10 mouse cellular contexts compared by ENCODE assay signal in genomic region chr16:21865250-21865982, GRCm38 (mm10).
DNase-seq lines count a peak whose midpoint lies in the region; ATAC-seq and TF ChIP-seq lines count a peak whose summit lies in the region.
"Had no signal": no experiment of that assay in that cellular context is flagged by ENCODE, and none has a peak within 500 bp of the region (broad histone marks: within the 10 kb centered on the region; RNA-seq: fewer than 3 reads in every experiment).

No protein-coding gene starts in this region.

- peak overlapping the region; percentile 12; the same call in 1 of the 2 replicates for H3K27ac ChIP-seq in forebrain, embryonic 15.5 days (replicated peaks)
- H3K27ac ChIP-seq in kidney, postnatal 0 days, result 0 out of 2 replicates have a peak overlapping the region, but pooled peaks have one; percentile 31
- peak overlapping the region; percentile 74 for H3K27ac ChIP-seq in neural tube, embryonic 12.5 days
- H3K27ac ChIP-seq in liver, postnatal 0 days (ENCODE audit: low read depth), result no peak overlapping the region
- H3K27ac ChIP-seq: embryonic facial prominence, embryonic 12.5 days; heart, embryonic 13.5 days had no signal

- DNase-seq in cerebellum, adult 11-12 months, result peak; percentile 38
- no peak for DNase-seq in cerebellum, postnatal 36 days
- DNase-seq in kidney, postnatal 0 days (ENCODE audit: low spot score), result peak; percentile 16
- DNase-seq in liver, postnatal 0 days, result no peak
- DNase-seq in lung, postnatal 14 days, result no peak
- DNase-seq in lung, postnatal 10 days, result no peak

- no peaks in the 10 kb centered on the region for H3K9me3 ChIP-seq in forebrain, embryonic 15.5 days
- H3K9me3 ChIP-seq in kidney, postnatal 0 days (replicated peaks; ENCODE audit: low read length), result no peaks in the 10 kb centered on the region
- no peaks in the 10 kb centered on the region for H3K9me3 ChIP-seq in neural tube, embryonic 12.5 days
- peaks cover 5% of the 10 kb centered on the region for H3K9me3 ChIP-seq in liver, postnatal 0 days (ENCODE audit: low read length)
- H3K9me3 ChIP-seq: embryonic facial prominence, embryonic 12.5 days; heart, embryonic 13.5 days had no signal

- 42% methylated on average over 7 of the region's 7 CpGs for WGBS in forebrain, embryonic 15.5 days
- WGBS in kidney, postnatal 0 days, result 24% methylated on average over 7 of the region's 7 CpGs
- WGBS in neural tube, embryonic 12.5 days, result 27% methylated on average over 7 of the region's 7 CpGs
- WGBS in liver, postnatal 0 days (ENCODE audit: insufficient replicate concordance), result 52% methylated on average over 7 of the region's 7 CpGs

- H3K27me3 ChIP-seq in forebrain, embryonic 15.5 days, result no peaks in the 10 kb centered on the region
- H3K27me3 ChIP-seq in kidney, postnatal 0 days (ENCODE audit: insufficient read depth, low read length), result no peaks in the 10 kb centered on the region
- H3K27me3 ChIP-seq in neural tube, embryonic 12.5 days (replicated peaks), result no peaks in the 10 kb centered on the region
- H3K27me3 ChIP-seq in liver, postnatal 0 days (ENCODE audit: insufficient read depth, low read length), result no peaks in the 10 kb centered on the region
- H3K27me3 ChIP-seq: embryonic facial prominence, embryonic 12.5 days; heart, embryonic 13.5 days had no signal

- H3K36me3 ChIP-seq in forebrain, embryonic 15.5 days, result no peaks in the 10 kb centered on the region
- no peaks in the 10 kb centered on the region for H3K36me3 ChIP-seq in kidney, postnatal 0 days (ENCODE audit: insufficient read depth, low read length)
- no peaks in the 10 kb centered on the region for H3K36me3 ChIP-seq in neural tube, embryonic 12.5 days
- H3K36me3 ChIP-seq in liver, postnatal 0 days (replicated peaks; ENCODE audit: insufficient read depth, low read length), result no peaks in the 10 kb centered on the region
- H3K36me3 ChIP-seq: embryonic facial prominence, embryonic 12.5 days; heart, embryonic 13.5 days had no signal

- no peak for TF ChIP-seq CTCF in kidney, postnatal 0 days (IDR thresholded peaks at IDR 0.05; ENCODE audit: low read depth)
- TF ChIP-seq CTCF in liver, postnatal 0 days (IDR thresholded peaks at IDR 0.05; ENCODE audit: low read depth), result no peak

- no peak for TF ChIP-seq EP300 in liver, postnatal 0 days (IDR thresholded peaks at IDR 0.05; ENCODE audit: low read depth)

- H3K4me3 ChIP-seq in forebrain, embryonic 15.5 days, result no peak overlapping the region
- H3K4me3 ChIP-seq in kidney, postnatal 0 days (replicated peaks; ENCODE audit: low read depth, low read length), result no peak overlapping the region
- no peak overlapping the region for H3K4me3 ChIP-seq in neural tube, embryonic 12.5 days
- H3K4me3 ChIP-seq in liver, postnatal 0 days (ENCODE audit: low read depth, low read length), result no peak overlapping the region
- H3K4me3 ChIP-seq: embryonic facial prominence, embryonic 12.5 days; heart, embryonic 13.5 days had no signal

- ATAC-seq in forebrain, embryonic 15.5 days (replicated peaks), result no peak
- ATAC-seq in kidney, postnatal 0 days (replicated peaks; ENCODE audit: low FRiP score, low read depth), result peak; percentile 90
- no peak for ATAC-seq in neural tube, embryonic 12.5 days (ENCODE audit: low FRiP score, low read depth)
- no peak for ATAC-seq in liver, postnatal 0 days

- no peak overlapping the region for H3K4me2 ChIP-seq in forebrain, embryonic 15.5 days (replicated peaks)
- no peak overlapping the region for H3K4me2 ChIP-seq in kidney, postnatal 0 days (ENCODE audit: low read length)
- peak overlapping the region; percentile 20; the same call in 1 of the 2 replicates for H3K4me2 ChIP-seq in neural tube, embryonic 12.5 days (replicated peaks)
- H3K4me2 ChIP-seq in liver, postnatal 0 days (ENCODE audit: low read depth, low read length), result no peak overlapping the region
- H3K4me2 ChIP-seq: embryonic facial prominence, embryonic 12.5 days; heart, embryonic 13.5 days had no signal

- H3K9ac ChIP-seq in forebrain, embryonic 15.5 days (replicated peaks), result no peak overlapping the region
- H3K9ac ChIP-seq in kidney, postnatal 0 days (ENCODE audit: low read depth, low read length), result no peak overlapping the region
- H3K9ac ChIP-seq in neural tube, embryonic 12.5 days, result no peak overlapping the region
- H3K9ac ChIP-seq in liver, postnatal 0 days (replicated peaks), result no peak overlapping the region
- H3K9ac ChIP-seq: embryonic facial prominence, embryonic 12.5 days; heart, embryonic 13.5 days had no signal

- peaks cover 9% of the 10 kb centered on the region for H3K4me1 ChIP-seq in forebrain, embryonic 15.5 days
- H3K4me1 ChIP-seq in kidney, postnatal 0 days (replicated peaks; ENCODE audit: insufficient read depth, low read length), result peaks cover 6% of the 10 kb centered on the region
- peaks cover 53% of the 10 kb centered on the region for H3K4me1 ChIP-seq in neural tube, embryonic 12.5 days
- peaks cover 8% of the 10 kb centered on the region; the same call in 1 of the 2 replicates for H3K4me1 ChIP-seq in liver, postnatal 0 days (ENCODE audit: insufficient read depth)

Comparison
In these comparisons a context has a peak if more than half of its experiments do, and no peak if none do; other contexts are left out.
1. DNase-seq: peak in cerebellum, adult 11-12 months (single experiment) and kidney, postnatal 0 days (single experiment); none in cerebellum, postnatal 36 days (0 of 2), liver, postnatal 0 days (single experiment), lung, postnatal 14 days (single experiment) and lung, postnatal 10 days (single experiment).